Mouse (Mus musculus): ENCODE measurements at regions not wholly inside any gene's neighbourhood (a gene's known extent, or its start where the extent isn't known, plus 50 kb on each side); places are given as distances from the start of the nearest gene placed in this dataset.
A peak's percentile ranks its signal among the peaks of the same experiment; 100 is the strongest.

DNA sequence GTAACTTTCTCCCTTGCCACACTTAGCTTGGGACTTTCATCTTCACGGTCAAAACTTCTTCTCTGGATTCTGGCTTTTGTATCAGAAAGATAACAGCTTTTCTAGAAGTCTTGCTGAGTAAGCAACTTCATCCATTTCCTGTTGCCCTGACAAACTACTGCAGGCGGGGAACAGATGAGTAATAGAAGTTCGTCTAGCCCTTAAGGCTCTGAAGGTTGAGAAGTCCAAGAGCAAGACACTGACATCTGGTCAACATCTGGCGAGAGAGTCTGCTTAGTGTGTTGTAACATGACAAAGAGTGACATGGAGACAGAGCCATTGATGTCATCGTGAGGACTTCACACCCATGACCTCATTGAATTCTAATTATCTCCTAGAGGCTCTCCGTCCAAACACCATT is 469.2 kb upstream of the Jarid2 start:
- DNase-seq (ENCODE audit: low spot score): no peak
- WGBS: 45% methylated on average over 6 of the region's 6 CpGs
- H3K4me3 ChIP-seq: no peak overlapping the region
- H3K27me3 ChIP-seq (ENCODE audit: low read depth, poor library complexity, severe bottlenecking): no peaks in the 10 kb centered on the region
- peaks cover 32% of the 10 kb centered on the region for H3K4me1 ChIP-seq
- H3K36me3 ChIP-seq: no peaks in the 10 kb centered on the region
- H3K27ac ChIP-seq: peak overlapping the region; percentile 36
- no peaks in the 10 kb centered on the region for H3K9me3 ChIP-seq (replicated peaks)

GRCm38 (mm10) chr13:44260637-44261333 is 468.5 kb upstream of the Jarid2 start:
- Histone ChIP-seq H3K27ac (peak overlapping the region; percentile 62), H3K9me3 (replicated peaks) (no peaks in the 10 kb centered on the region), H3K27me3 (ENCODE audit: low read depth, poor library complexity, severe bottlenecking) (no peaks in the 10 kb centered on the region), H3K4me1 (peaks cover 32% of the 10 kb centered on the region), H3K36me3 (no peaks in the 10 kb centered on the region), H3K4me3 (no peak overlapping the region)
- 69% methylated on average over 8 of the region's 8 CpGs for WGBS
- DNase-seq (ENCODE audit: low spot score): peak; percentile 35

- DNase-seq (ENCODE audit: low spot score): no peak
- no peaks in the 10 kb centered on the region for H3K9me3 ChIP-seq (replicated peaks)
- WGBS: 84% methylated on average over 16 of the region's 16 CpGs
Observed at GRCm38 (mm10) chr13:44272746-44273524, 456.3 kb upstream of the Jarid2 start.

GRCm38 (mm10) chr13:44277952-44278351 is 451.3 kb upstream of the Jarid2 start:
- H3K27ac ChIP-seq: no peak overlapping the region
- DNase-seq (ENCODE audit: low spot score): no peak
- no peaks in the 10 kb centered on the region for H3K27me3 ChIP-seq (ENCODE audit: low read depth, poor library complexity, severe bottlenecking)
- H3K36me3 ChIP-seq: no peaks in the 10 kb centered on the region
- WGBS: 85% methylated on average over 3 of the region's 3 CpGs
- H3K4me3 ChIP-seq: no peak overlapping the region
- H3K9me3 ChIP-seq (replicated peaks): no peaks in the 10 kb centered on the region
- peaks cover 7% of the 10 kb centered on the region; the same call in 1 of the 2 replicates for H3K4me1 ChIP-seq

More at GRCm38 (mm10) chr13:44272746-44273524, 456.3 kb upstream of the Jarid2 start:
- Histone ChIP-seq H3K27ac (no peak overlapping the region), H3K36me3 (no peaks in the 10 kb centered on the region), H3K27me3 (ENCODE audit: low read depth, poor library complexity, severe bottlenecking) (no peaks in the 10 kb centered on the region), H3K4me1 (no peaks in the 10 kb centered on the region), H3K4me3 (no peak overlapping the region)

DNA sequence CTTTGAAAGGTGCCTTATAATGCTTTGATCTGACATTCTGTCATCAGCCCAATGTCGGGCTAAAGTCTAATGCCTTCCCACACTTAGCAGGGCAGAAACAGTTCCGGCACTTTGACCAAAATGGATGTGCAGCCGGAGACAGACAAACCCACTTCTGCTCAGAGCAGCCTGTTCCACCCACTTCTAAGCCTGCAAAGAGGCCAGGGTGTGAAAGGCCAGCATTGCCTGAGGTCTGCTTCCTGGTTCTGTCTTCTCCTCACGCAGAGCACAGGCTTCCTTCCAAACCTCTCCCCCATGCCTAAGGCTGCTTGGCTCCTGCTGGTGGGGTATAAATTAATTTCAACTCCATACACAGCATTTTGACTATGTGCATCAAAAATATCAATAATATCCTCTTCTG is 450.2 kb upstream of the Jarid2 start:
- no peak overlapping the region for H3K4me3 ChIP-seq
- no peak for DNase-seq (ENCODE audit: low spot score)
- peaks cover 7% of the 10 kb centered on the region; the same call in 1 of the 2 replicates for H3K4me1 ChIP-seq
- no peaks in the 10 kb centered on the region for H3K27me3 ChIP-seq (ENCODE audit: low read depth, poor library complexity, severe bottlenecking)
- no peaks in the 10 kb centered on the region for H3K9me3 ChIP-seq (replicated peaks)
- H3K36me3 ChIP-seq: no peaks in the 10 kb centered on the region
- 0 out of 2 replicates have a peak overlapping the region, but pooled peaks have one; percentile 48 for H3K27ac ChIP-seq
- 54% methylated on average over 4 of the region's 4 CpGs for WGBS

- Histone ChIP-seq H3K36me3 (no peaks in the 10 kb centered on the region), H3K4me1 (peaks cover 7% of the 10 kb centered on the region; the same call in 1 of the 2 replicates), H3K9me3 (replicated peaks) (no peaks in the 10 kb centered on the region), H3K27me3 (ENCODE audit: low read depth, poor library complexity, severe bottlenecking) (no peaks in the 10 kb centered on the region), H3K27ac (no peak overlapping the region), H3K4me3 (no peak overlapping the region)
- no peak for DNase-seq (ENCODE audit: low spot score)
- 92% methylated on average over 8 of the region's 8 CpGs for WGBS
Observed at GRCm38 (mm10) chr13:44280296-44280695, 449.0 kb upstream of the Jarid2 start.

DNA sequence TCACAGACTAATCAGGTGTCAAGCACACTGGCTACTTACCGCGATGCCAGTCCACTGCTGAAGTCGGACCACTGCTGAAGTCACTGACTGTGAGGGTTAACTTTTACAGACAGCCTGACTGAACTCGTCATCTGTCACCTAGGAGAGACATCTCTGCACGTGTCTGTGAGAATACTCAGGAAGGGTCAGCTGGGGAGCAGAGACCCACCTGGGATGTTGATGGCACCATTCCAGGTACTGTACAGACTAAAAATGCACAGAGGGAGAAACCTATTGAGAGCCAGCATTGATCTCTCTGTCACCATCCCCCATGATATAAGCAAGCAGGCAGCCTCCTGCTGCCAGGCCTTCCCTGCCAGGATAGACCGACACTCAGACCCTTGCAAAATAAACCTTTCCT is 447.5 kb upstream of the Jarid2 start:
- Histone ChIP-seq H3K9me3 (replicated peaks) (no peaks in the 10 kb centered on the region), H3K27ac (no peak overlapping the region), H3K4me1 (peaks cover 7% of the 10 kb centered on the region; the same call in 1 of the 2 replicates), H3K4me3 (no peak overlapping the region), H3K36me3 (no peaks in the 10 kb centered on the region), H3K27me3 (ENCODE audit: low read depth, poor library complexity, severe bottlenecking) (no peaks in the 10 kb centered on the region)
- WGBS: 68% methylated on average over 6 of the region's 6 CpGs
- no peak for DNase-seq (ENCODE audit: low spot score)

GRCm38 (mm10) chr13:44282306-44282705 is 447.0 kb upstream of the Jarid2 start:
- 89% methylated on average over 9 of the region's 9 CpGs for WGBS
- no peaks in the 10 kb centered on the region for H3K27me3 ChIP-seq (ENCODE audit: low read depth, poor library complexity, severe bottlenecking)
- no peak overlapping the region for H3K4me3 ChIP-seq
- peaks cover 7% of the 10 kb centered on the region; the same call in 1 of the 2 replicates for H3K4me1 ChIP-seq
- H3K9me3 ChIP-seq (replicated peaks): no peaks in the 10 kb centered on the region
- H3K27ac ChIP-seq: no peak overlapping the region
- H3K36me3 ChIP-seq: no peaks in the 10 kb centered on the region
- DNase-seq (ENCODE audit: low spot score): no peak

DNA sequence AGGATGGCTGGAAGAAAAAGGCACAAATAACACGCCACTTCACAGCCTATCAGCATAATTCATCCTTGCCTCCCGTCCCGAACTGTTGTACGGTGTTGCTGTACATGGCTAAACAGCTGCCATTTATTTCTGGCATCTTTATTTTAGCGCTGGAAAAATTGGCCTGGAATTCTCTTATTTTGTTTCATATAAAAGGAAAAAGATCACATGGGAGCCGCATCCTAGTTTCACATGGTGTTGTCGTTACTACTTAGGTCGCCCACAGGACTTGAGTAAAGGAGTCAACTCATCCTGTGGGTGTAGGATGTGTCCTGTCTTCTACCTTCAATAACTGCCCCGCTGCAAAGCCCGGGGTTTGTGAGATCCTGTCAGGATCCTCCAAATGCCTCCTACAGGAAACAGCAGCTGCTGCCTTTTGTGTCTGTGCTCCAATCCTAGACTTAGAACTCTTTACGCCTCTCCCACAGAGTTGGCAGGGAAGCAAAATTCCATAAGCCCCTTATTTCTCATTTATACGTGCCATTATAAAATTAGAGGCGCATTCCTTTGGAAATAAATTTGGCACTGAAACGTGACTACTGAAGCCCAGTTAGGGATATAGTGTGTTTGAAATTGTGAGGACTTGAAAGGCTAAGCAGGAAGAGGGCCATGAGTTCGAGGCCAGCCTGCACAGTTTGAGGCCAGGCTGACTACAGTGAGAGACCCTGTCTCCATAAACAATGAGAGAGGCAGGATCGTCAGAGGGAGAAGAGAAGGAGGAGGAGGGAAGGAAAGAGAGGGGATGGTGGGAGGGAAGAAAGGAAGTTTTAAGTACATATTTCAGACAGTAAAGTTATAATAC is 446.3 kb upstream of the Jarid2 start:
- Histone ChIP-seq H3K27ac (no peak overlapping the region), H3K9me3 (replicated peaks) (no peaks in the 10 kb centered on the region), H3K4me1 (peaks cover 7% of the 10 kb centered on the region; the same call in 1 of the 2 replicates), H3K4me3 (no peak overlapping the region), H3K27me3 (ENCODE audit: low read depth, poor library complexity, severe bottlenecking) (no peaks in the 10 kb centered on the region), H3K36me3 (no peaks in the 10 kb centered on the region)
- WGBS: 89% methylated on average over 16 of the region's 16 CpGs
- no peak for DNase-seq (ENCODE audit: low spot score)

GRCm38 (mm10) chr13:44285881-44286280 is 443.4 kb upstream of the Jarid2 start:
- 89% methylated on average over 1 of the region's 1 CpGs for WGBS
- no peaks in the 10 kb centered on the region for H3K27me3 ChIP-seq (ENCODE audit: low read depth, poor library complexity, severe bottlenecking)
- no peak overlapping the region for H3K27ac ChIP-seq
- H3K36me3 ChIP-seq: no peaks in the 10 kb centered on the region
- H3K9me3 ChIP-seq (replicated peaks): peaks cover 4% of the 10 kb centered on the region; the same call in 1 of the 2 replicates
- no peak for DNase-seq (ENCODE audit: low spot score)
- no peak overlapping the region for H3K4me3 ChIP-seq
- no peaks in the 10 kb centered on the region for H3K4me1 ChIP-seq

DNA sequence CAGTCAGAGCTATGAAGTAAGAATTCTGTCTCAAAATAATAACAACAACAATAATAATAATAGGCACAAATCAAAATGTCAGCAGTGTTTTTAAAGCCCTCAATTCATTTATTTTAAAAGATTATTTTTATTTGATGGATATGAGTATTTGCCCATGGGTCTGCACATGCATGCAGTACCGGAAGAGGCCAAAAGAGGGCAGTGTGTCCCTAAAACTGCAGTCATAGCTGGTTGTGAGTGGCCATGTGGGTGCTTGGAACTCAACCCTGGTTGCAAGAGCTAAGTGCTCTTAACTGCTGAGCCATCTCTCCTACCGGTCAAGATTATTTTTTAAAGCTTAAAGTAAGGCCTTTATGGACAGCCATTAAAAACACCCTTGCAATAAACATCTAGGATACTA is 439.1 kb upstream of the Jarid2 start:
- H3K27ac ChIP-seq: no peak overlapping the region
- H3K9me3 ChIP-seq (replicated peaks): peaks cover 5% of the 10 kb centered on the region; the same call in 1 of the 2 replicates
- H3K36me3 ChIP-seq: no peaks in the 10 kb centered on the region
- H3K27me3 ChIP-seq (ENCODE audit: low read depth, poor library complexity, severe bottlenecking): no peaks in the 10 kb centered on the region
- DNase-seq (ENCODE audit: low spot score): no peak
- no peaks in the 10 kb centered on the region for H3K4me1 ChIP-seq
- H3K4me3 ChIP-seq: no peak overlapping the region
- 95% methylated on average over 2 of the region's 2 CpGs for WGBS

GRCm38 (mm10) chr13:44292476-44293056 is 436.7 kb upstream of the Jarid2 start:
- DNase-seq (ENCODE audit: low spot score): no peak
- Histone ChIP-seq H3K36me3 (no peaks in the 10 kb centered on the region), H3K4me1 (no peaks in the 10 kb centered on the region), H3K4me3 (no peak overlapping the region), H3K27me3 (ENCODE audit: low read depth, poor library complexity, severe bottlenecking) (no peaks in the 10 kb centered on the region), H3K9me3 (replicated peaks) (peaks cover 5% of the 10 kb centered on the region; the same call in 1 of the 2 replicates), H3K27ac (no peak overlapping the region)
- WGBS: 82% methylated on average over 6 of the region's 6 CpGs
